Mouse (Mus musculus): Measurements from ENCODE around the gene Ankrd65. TPM values are rescaled to one million over a fixed set of nuclear protein-coding genes. Genes with fewer than 3 reads are reported as not detected.

Ankrd65 gene
- polyA plus RNA-seq, 1 experiment from 2014 or later = 0.46 TPM

DNA sequence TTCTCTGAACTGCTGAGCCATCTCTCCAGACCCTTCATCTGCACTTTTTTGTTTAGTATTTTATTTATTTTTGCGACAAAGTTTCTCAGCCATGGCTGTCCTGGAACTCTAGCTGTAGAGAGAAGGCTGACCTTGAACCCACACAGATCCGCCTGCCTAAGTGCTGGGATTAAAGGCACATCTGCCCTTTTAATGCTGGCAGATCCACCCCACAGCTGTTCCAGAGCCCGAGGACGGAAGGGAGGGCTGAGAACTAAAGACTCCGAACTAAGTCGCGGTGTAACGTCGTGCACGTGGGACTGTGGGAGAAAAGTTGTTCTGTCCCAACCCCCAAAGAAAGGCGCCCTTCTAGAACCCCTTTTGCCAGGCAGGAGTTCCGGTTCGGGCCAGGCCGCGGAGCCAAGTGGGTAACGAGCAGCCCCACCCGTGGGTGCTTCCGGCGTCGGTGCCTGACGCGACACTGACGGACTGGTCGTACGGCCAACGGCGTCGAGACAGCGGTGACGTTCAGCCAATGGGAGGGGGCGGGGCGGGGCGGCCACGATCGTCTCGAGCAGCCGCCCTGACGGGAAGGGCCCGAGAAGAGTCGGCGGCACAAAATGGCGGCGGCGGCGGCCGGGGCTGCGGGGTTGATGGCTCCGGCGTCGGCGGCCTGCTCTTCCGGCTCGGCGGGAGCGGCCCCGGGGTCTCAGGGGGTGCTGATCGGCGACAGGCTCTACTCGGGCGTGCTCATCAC, 21.9 kb downstream of the Ankrd65 start, which contains the start of gene Ccnl2:
Ccnl2 (plus strand) TSS at position 561 of the 736 bp plus-strand sequence.
- Histone ChIP-seq H3K9me3 (ENCODE audit: control insufficient read depth, low read depth, low read length) (no peaks in the 10 kb centered on the region), H3K27ac (ENCODE audit: low read length) (peak within 1 kb of the TSS; percentile 93), H3K4me1 (ENCODE audit: control insufficient read depth, insufficient read depth, low read length) (0 out of 2 replicates have a peak, but pooled peaks cover 16% of the 10 kb centered on the region), H3K4me3 (ENCODE audit: low read depth, low read length) (peak within 1 kb of the TSS; percentile 100), H3K27me3 (ENCODE audit: control insufficient read depth, insufficient read depth, low read length) (no peaks in the 10 kb centered on the region), H3K4me2 (replicated peaks; ENCODE audit: low read depth, low read length) (peak within 1 kb of the TSS; percentile 91), H3K9ac (replicated peaks; ENCODE audit: low read depth, low read length) (peak within 1 kb of the TSS; percentile 100), H3K36me3 (ENCODE audit: control insufficient read depth, insufficient read depth, low read length) (peaks cover 62% of the 10 kb centered on the region)
- peak; percentile 98 for ATAC-seq (ENCODE audit: insufficient number of reproducible peaks, insufficient read depth, low FRiP score, low read depth)
- under 1% methylated on average over 59 of the region's 60 CpGs for WGBS

DNA sequence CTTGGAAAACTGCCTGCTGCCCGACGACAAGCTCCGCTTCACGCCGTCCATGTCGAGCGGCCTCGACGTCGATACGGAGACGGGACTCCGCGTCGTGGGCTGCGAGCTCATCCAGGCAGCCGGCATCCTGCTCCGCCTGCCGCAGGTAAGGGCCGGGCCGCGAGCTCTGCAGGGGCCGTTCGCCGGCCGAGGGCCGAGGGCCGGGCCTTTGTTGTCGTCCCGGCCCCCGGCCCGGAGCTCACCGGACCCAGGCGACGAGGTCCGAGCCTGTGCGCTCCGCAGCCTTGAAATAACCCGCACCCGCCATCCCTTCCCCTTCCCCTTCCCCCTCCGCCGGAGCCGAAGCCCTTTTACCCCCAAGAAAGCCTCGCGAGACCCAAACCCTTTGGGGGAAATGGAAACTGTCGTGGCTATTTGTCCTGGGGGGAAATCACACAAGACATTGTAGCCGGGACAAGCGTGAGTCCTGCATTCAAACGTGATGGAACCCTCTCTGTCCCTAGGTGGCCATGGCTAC, 22.5 kb downstream of the Ankrd65 start:
- H3K36me3 ChIP-seq (ENCODE audit: control insufficient read depth, insufficient read depth, low read length) = peaks cover 62% of the 10 kb centered on the region
- ATAC-seq (ENCODE audit: insufficient number of reproducible peaks, insufficient read depth, low FRiP score, low read depth) = peak; percentile 8; the same call in 1 of the 2 replicates

DNA sequence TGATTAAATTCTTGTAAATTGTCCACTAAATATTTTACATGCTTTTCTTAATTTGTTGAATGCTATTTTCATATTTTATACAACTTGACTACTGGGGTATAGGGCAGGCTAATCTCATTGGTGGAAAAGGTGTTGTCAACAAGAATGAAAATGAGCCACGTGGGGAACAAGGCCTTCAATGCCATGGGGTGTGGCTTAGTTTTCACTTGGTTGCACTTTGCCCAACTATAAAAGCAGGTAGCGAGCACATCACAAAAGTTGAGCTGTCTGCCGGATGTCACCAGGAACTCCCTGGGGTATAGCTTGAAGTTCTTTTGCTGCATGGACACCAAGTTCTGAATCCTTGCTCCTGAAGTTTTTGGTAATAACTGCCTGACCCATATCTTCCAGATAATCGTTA, 27.3 kb downstream of the Ankrd65 start:
- Histone ChIP-seq H3K27ac (ENCODE audit: low read length) (no peak overlapping the region), H3K27me3 (ENCODE audit: control insufficient read depth, insufficient read depth, low read length) (no peaks in the 10 kb centered on the region), H3K4me3 (ENCODE audit: low read depth, low read length) (no peak overlapping the region), H3K4me1 (ENCODE audit: control insufficient read depth, insufficient read depth, low read length) (0 out of 2 replicates have a peak, but pooled peaks cover 16% of the 10 kb centered on the region), H3K4me2 (replicated peaks; ENCODE audit: low read depth, low read length) (no peak overlapping the region), H3K36me3 (ENCODE audit: control insufficient read depth, insufficient read depth, low read length) (peaks cover 79% of the 10 kb centered on the region), H3K9me3 (ENCODE audit: control insufficient read depth, low read depth, low read length) (no peaks in the 10 kb centered on the region), H3K9ac (replicated peaks; ENCODE audit: low read depth, low read length) (no peak overlapping the region)
- ATAC-seq (ENCODE audit: insufficient number of reproducible peaks, insufficient read depth, low FRiP score, low read depth) = no peak
- 82% methylated on average over 4 of the region's 4 CpGs for WGBS

More for the DNA sequence above, 22.5 kb downstream of the Ankrd65 start:
- H3K4me2 ChIP-seq (replicated peaks; ENCODE audit: low read depth, low read length) = peak overlapping the region; percentile 91
- peak overlapping the region; percentile 100 for H3K9ac ChIP-seq (replicated peaks; ENCODE audit: low read depth, low read length)
- H3K4me3 ChIP-seq (ENCODE audit: low read depth, low read length) = peak overlapping the region; percentile 100
- 2% methylated on average over 49 of the region's 49 CpGs for WGBS
- H3K27me3 ChIP-seq (ENCODE audit: control insufficient read depth, insufficient read depth, low read length) = no peaks in the 10 kb centered on the region
- H3K27ac ChIP-seq (ENCODE audit: low read length) = peak overlapping the region; percentile 93
- no peaks in the 10 kb centered on the region for H3K9me3 ChIP-seq (ENCODE audit: control insufficient read depth, low read depth, low read length)
- H3K4me1 ChIP-seq (ENCODE audit: control insufficient read depth, insufficient read depth, low read length) = 0 out of 2 replicates have a peak, but pooled peaks cover 16% of the 10 kb centered on the region

DNA sequence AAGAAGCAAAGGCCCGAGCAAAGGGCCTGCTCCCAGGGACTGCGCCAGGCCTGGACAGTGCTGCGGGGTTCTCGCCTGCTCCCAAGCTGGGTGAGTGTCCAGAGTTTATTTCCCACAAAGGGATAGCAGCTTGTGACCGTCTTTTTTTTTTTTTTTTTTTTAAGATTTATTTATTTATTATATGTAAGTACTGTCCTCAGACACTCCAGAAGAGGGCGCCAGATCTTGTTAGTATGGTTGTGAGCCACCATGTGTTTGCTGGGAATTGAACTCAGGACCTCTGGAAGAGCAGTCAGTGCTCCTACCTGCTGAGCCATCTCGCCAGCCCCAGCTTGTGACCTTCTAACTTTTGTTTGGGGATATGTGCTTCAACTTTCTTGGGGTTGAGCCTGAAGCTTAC, 30.8 kb downstream of the Ankrd65 start:
- H3K27ac ChIP-seq (ENCODE audit: low read length) = no peak overlapping the region
- H3K4me1 ChIP-seq (ENCODE audit: control insufficient read depth, insufficient read depth, low read length) = no peaks in the 10 kb centered on the region
- H3K9me3 ChIP-seq (ENCODE audit: control insufficient read depth, low read depth, low read length) = no peaks in the 10 kb centered on the region
- no peak overlapping the region for H3K4me2 ChIP-seq (replicated peaks; ENCODE audit: low read depth, low read length)
- 72% methylated on average over 7 of the region's 7 CpGs for WGBS
- H3K4me3 ChIP-seq (ENCODE audit: low read depth, low read length) = no peak overlapping the region
- no peak for ATAC-seq (ENCODE audit: insufficient number of reproducible peaks, insufficient read depth, low FRiP score, low read depth)
- peaks cover 94% of the 10 kb centered on the region for H3K36me3 ChIP-seq (ENCODE audit: control insufficient read depth, insufficient read depth, low read length)
- H3K9ac ChIP-seq (replicated peaks; ENCODE audit: low read depth, low read length) = no peak overlapping the region
- no peaks in the 10 kb centered on the region for H3K27me3 ChIP-seq (ENCODE audit: control insufficient read depth, insufficient read depth, low read length)

DNA sequence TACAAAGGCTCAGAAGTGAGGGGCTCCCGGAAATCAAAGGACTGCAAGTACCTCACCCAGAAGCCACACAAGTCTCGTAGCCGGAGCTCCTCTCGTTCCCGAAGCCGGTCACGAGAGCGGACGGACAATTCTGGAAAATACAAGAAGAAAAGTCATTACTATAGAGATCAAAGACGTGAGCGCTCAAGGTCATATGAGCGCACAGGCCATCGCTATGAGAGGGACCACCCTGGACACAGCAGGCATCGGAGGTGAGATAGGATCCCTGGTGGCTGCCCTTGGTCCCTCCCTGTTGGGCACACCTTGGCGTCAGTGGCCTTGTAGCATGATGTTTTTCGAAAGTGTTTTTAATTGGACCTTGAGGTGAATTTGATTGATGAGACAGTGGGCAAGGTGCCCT, 33.2 kb downstream of the Ankrd65 start:
- WGBS = 94% methylated on average over 16 of the region's 16 CpGs
- no peak overlapping the region for H3K4me2 ChIP-seq (replicated peaks; ENCODE audit: low read depth, low read length)
- H3K4me1 ChIP-seq (ENCODE audit: control insufficient read depth, insufficient read depth, low read length) = no peaks in the 10 kb centered on the region
- H3K9me3 ChIP-seq (ENCODE audit: control insufficient read depth, low read depth, low read length) = no peaks in the 10 kb centered on the region
- peaks cover 81% of the 10 kb centered on the region for H3K36me3 ChIP-seq (ENCODE audit: control insufficient read depth, insufficient read depth, low read length)
- ATAC-seq (ENCODE audit: insufficient number of reproducible peaks, insufficient read depth, low FRiP score, low read depth) = no peak
- no peak overlapping the region for H3K27ac ChIP-seq (ENCODE audit: low read length)
- no peak overlapping the region for H3K9ac ChIP-seq (replicated peaks; ENCODE audit: low read depth, low read length)
- no peaks in the 10 kb centered on the region for H3K27me3 ChIP-seq (ENCODE audit: control insufficient read depth, insufficient read depth, low read length)
- no peak overlapping the region for H3K4me3 ChIP-seq (ENCODE audit: low read depth, low read length)

DNA sequence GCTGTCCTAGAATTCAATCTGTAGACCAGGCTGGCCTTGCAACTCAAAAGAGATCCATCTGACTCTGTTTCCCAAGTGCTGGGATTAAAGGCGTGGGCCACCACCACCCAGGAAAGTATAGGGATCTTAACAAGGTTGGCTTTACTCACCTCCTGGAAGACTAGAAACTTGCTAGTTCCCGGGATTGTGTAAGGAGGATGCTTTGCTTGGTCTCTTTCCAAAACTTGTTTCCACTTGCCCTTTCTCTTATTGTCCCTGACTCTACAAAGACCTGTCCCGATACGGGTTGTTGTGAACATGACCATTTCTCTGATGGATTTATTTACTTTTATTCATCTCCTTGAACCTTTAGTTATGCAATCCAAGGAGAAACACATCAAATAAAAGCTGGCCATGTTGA, 39.6 kb downstream of the Ankrd65 start:
- H3K9me3 ChIP-seq (ENCODE audit: control insufficient read depth, low read depth, low read length) = no peaks in the 10 kb centered on the region
- ATAC-seq (ENCODE audit: insufficient number of reproducible peaks, insufficient read depth, low FRiP score, low read depth) = no peak
- peaks cover 24% of the 10 kb centered on the region for H3K4me1 ChIP-seq (ENCODE audit: control insufficient read depth, insufficient read depth, low read length)
- H3K4me2 ChIP-seq (replicated peaks; ENCODE audit: low read depth, low read length) = no peak overlapping the region
- H3K9ac ChIP-seq (replicated peaks; ENCODE audit: low read depth, low read length) = no peak overlapping the region
- H3K4me3 ChIP-seq (ENCODE audit: low read depth, low read length) = no peak overlapping the region
- H3K27me3 ChIP-seq (ENCODE audit: control insufficient read depth, insufficient read depth, low read length) = no peaks in the 10 kb centered on the region
- 89% methylated on average over 4 of the region's 4 CpGs for WGBS
- peaks cover 24% of the 10 kb centered on the region for H3K36me3 ChIP-seq (ENCODE audit: control insufficient read depth, insufficient read depth, low read length)
- no peak overlapping the region for H3K27ac ChIP-seq (ENCODE audit: low read length)

DNA sequence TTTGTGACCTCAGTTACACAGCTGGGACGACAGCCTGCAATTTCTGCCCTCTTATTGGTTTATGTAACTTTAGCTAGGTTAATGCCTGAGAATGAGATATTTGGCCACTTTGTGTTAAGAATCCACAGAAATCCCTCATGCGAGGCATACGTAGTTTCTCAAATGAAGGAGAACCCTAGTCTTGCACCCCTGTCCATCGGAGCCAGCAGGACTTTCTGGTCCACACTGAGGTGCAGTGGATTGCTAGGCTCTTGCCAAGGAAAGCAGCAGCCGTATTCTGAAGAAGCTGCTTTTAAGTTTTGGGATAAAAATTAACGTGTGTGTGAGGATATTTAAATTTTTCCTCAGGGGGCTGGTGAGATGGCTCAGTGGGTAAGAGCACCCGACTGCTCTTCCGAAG, 40.4 kb downstream of the Ankrd65 start:
- Histone ChIP-seq H3K27me3 (ENCODE audit: control insufficient read depth, insufficient read depth, low read length) (no peaks in the 10 kb centered on the region), H3K4me2 (replicated peaks; ENCODE audit: low read depth, low read length) (peak overlapping the region; percentile 27), H3K27ac (ENCODE audit: low read length) (peak overlapping the region; percentile 33; the same call in 1 of the 2 replicates), H3K9ac (replicated peaks; ENCODE audit: low read depth, low read length) (no peak overlapping the region), H3K4me3 (ENCODE audit: low read depth, low read length) (peak overlapping the region; percentile 77), H3K9me3 (ENCODE audit: control insufficient read depth, low read depth, low read length) (no peaks in the 10 kb centered on the region), H3K36me3 (ENCODE audit: control insufficient read depth, insufficient read depth, low read length) (peaks cover 16% of the 10 kb centered on the region), H3K4me1 (ENCODE audit: control insufficient read depth, insufficient read depth, low read length) (peaks cover 24% of the 10 kb centered on the region)
- WGBS = 57% methylated on average over 8 of the region's 8 CpGs
- no peak for ATAC-seq (ENCODE audit: insufficient number of reproducible peaks, insufficient read depth, low FRiP score, low read depth)

DNA sequence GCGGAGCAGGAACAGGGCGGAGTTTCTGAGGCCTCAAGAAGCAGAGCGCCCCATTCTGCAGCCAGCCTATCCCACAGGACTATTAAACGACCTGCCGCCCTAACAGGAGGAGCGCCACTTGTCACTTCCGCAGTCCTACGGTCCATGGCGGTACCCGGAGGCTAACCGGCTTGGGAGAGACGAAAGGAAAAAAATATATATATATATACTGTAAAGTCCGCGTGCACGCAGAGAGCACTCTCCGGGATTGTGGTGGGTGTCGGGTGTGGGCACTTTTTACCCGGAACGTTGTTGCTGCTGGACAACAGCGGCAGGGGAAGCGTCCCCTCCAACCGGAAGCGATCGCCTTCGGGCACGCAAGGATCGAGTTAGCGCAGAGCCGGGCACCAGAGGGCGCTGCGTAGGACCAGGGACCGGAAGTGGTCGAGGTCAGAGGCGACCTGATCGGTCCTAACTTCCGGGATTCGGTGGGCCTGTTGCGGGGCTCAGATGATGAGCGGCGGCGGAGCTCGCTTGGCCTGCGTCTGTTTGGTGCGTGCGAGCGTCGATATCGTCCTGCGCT, 41.0 kb downstream of the Ankrd65 start, which contains the start of gene Aurkaip1:
Aurkaip1 (plus strand) TSS at position 68 of the 562 bp plus-strand sequence.
- H3K4me3 ChIP-seq (ENCODE audit: low read depth, low read length) = peak within 1 kb of the TSS; percentile 77
- peaks cover 24% of the 10 kb centered on the region for H3K4me1 ChIP-seq (ENCODE audit: control insufficient read depth, insufficient read depth, low read length)
- H3K9me3 ChIP-seq (ENCODE audit: control insufficient read depth, low read depth, low read length) = no peaks in the 10 kb centered on the region
- H3K4me2 ChIP-seq (replicated peaks; ENCODE audit: low read depth, low read length) = peak within 1 kb of the TSS; percentile 97
- H3K27ac ChIP-seq (ENCODE audit: low read length) = peak within 1 kb of the TSS; percentile 87
- peaks cover 15% of the 10 kb centered on the region for H3K36me3 ChIP-seq (ENCODE audit: control insufficient read depth, insufficient read depth, low read length)
- H3K27me3 ChIP-seq (ENCODE audit: control insufficient read depth, insufficient read depth, low read length) = no peaks in the 10 kb centered on the region
- H3K9ac ChIP-seq (replicated peaks; ENCODE audit: low read depth, low read length) = peak within 1 kb of the TSS; percentile 72
- WGBS = under 1% methylated on average over 49 of the region's 49 CpGs
- peak; percentile 96 for ATAC-seq (ENCODE audit: insufficient number of reproducible peaks, insufficient read depth, low FRiP score, low read depth)
